In the genomic region with DNA sequence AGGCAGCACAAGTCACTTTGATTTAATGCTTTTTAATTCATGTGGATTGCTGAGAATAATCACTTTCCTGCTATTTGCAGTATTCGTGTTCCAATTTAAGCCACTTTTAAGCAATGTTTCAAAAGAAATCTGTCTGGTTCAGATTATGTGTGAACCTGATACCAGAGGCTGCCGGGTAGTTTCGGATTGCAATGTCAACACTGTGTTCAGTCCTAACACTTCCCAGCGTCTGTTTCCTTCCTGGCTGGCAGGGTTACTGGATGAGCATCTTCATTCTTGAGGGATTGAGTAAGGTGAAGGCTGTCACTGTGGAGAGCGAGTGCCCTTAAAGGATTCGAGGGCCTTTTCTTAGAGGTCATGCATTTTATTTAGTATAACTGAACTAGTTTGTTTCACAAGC, we compare ENCODE assay signal across 18 mouse cellular contexts.
DNase-seq lines count a peak whose midpoint lies in the region; ATAC-seq lines count a peak whose summit lies in the region.
"Had no signal": no experiment of that assay in that cellular context is flagged by ENCODE, and none has a peak within 500 bp of the region (broad histone marks: within the 10 kb centered on the region; RNA-seq: fewer than 3 reads in every experiment).

No protein-coding gene starts in this region.

- H3K4me2 ChIP-seq in neural tube, embryonic 15.5 days, result no peak overlapping the region
- H3K4me2 ChIP-seq: embryonic facial prominence, embryonic 13.5 days; lung, embryonic 15.5 days; midbrain, embryonic 12.5 days; neural tube, embryonic 12.5 days had no signal

- no peaks in the 10 kb centered on the region for H3K36me3 ChIP-seq in heart, embryonic 10.5 days
- no peaks in the 10 kb centered on the region for H3K36me3 ChIP-seq in neural tube, embryonic 15.5 days
- H3K36me3 ChIP-seq: embryonic facial prominence, embryonic 13.5 days; lung, embryonic 15.5 days; midbrain, embryonic 12.5 days; neural tube, embryonic 12.5 days had no signal

- peak; percentile 91 for DNase-seq in heart, adult 11 months
- no peak for DNase-seq in heart, embryonic 10.5 days (ENCODE audit: low spot score)
- peak; percentile 26 for DNase-seq in neural tube, embryonic 10.5 days (ENCODE audit: extremely low spot score, low spot score)
- DNase-seq in lung, postnatal 10 days, result peak; percentile 24
- DNase-seq in frontal cortex, postnatal 14 days (ENCODE audit: low spot score in 2 of 2), result no peak
- DNase-seq in natural killer cell, adult 2 months (ENCODE audit: low spot score in 2 of 2), result no peak
- DNase-seq: B cell, adult 2 months; cerebellum, adult 2 months; heart, postnatal 4 days; right cerebral cortex, adult 18-20 months; thymus, adult 2 months had no signal

- no peaks in the 10 kb centered on the region for H3K27me3 ChIP-seq in heart, embryonic 10.5 days (ENCODE audit: insufficient read depth, poor library complexity, severe bottlenecking)
- H3K27me3 ChIP-seq in neural tube, embryonic 15.5 days (replicated peaks), result no peaks in the 10 kb centered on the region
- H3K27me3 ChIP-seq: lung, embryonic 15.5 days; midbrain, embryonic 12.5 days; neural tube, embryonic 12.5 days had no signal

- WGBS in heart, embryonic 10.5 days, result 30% methylated on average over 6 of the region's 6 CpGs
- 72% methylated on average over 6 of the region's 6 CpGs for WGBS in neural tube, embryonic 15.5 days

- no peaks in the 10 kb centered on the region for H3K9me3 ChIP-seq in heart, embryonic 10.5 days
- no peaks in the 10 kb centered on the region for H3K9me3 ChIP-seq in neural tube, embryonic 15.5 days (replicated peaks)
- H3K9me3 ChIP-seq: embryonic facial prominence, embryonic 13.5 days; lung, embryonic 15.5 days; midbrain, embryonic 12.5 days; neural tube, embryonic 12.5 days had no signal

- H3K9ac ChIP-seq in neural tube, embryonic 15.5 days (replicated peaks), result no peak overlapping the region
- H3K9ac ChIP-seq: embryonic facial prominence, embryonic 13.5 days; lung, embryonic 15.5 days; midbrain, embryonic 12.5 days; neural tube, embryonic 12.5 days had no signal

- no peak for ATAC-seq in neural tube, embryonic 15.5 days (ENCODE audit: low FRiP score)
- no peak for ATAC-seq in activated CD4-positive, CD25-positive, alpha-beta regulatory T cell, adult 4 months
- ATAC-seq: inflammation-experienced regulatory T-cells, adult 6 months had no signal

- no peak overlapping the region for H3K4me3 ChIP-seq in heart, embryonic 10.5 days
- H3K4me3 ChIP-seq in neural tube, embryonic 15.5 days (replicated peaks), result no peak overlapping the region
- H3K4me3 ChIP-seq: embryonic facial prominence, embryonic 13.5 days; lung, embryonic 15.5 days; midbrain, embryonic 12.5 days; neural tube, embryonic 12.5 days had no signal

- H3K27ac ChIP-seq in heart, embryonic 10.5 days, result no peak overlapping the region
- H3K27ac ChIP-seq in neural tube, embryonic 15.5 days (replicated peaks), result no peak overlapping the region
- H3K27ac ChIP-seq: embryonic facial prominence, embryonic 13.5 days; lung, embryonic 15.5 days; midbrain, embryonic 12.5 days; neural tube, embryonic 12.5 days had no signal

- peaks cover 30% of the 10 kb centered on the region for H3K4me1 ChIP-seq in heart, embryonic 10.5 days
- no peaks in the 10 kb centered on the region for H3K4me1 ChIP-seq in neural tube, embryonic 15.5 days
- H3K4me1 ChIP-seq: midbrain, embryonic 12.5 days; neural tube, embryonic 12.5 days had no signal

Comparison
In these comparisons a context has a peak if more than half of its experiments do, and no peak if none do; other contexts are left out.
1. DNase-seq: peak in heart, adult 11 months (single experiment), neural tube, embryonic 10.5 days (single experiment) and lung, postnatal 10 days (single experiment); none in heart, embryonic 10.5 days (single experiment), frontal cortex, postnatal 14 days (0 of 2) and natural killer cell, adult 2 months (0 of 2).